Mouse (Mus musculus) kidney, adult 2 months (tissue): ENCODE data around the gene Spred3.

ENCODE experiments used
- CTCF ChIP-seq: fragments of 200-500 bp; conservative IDR thresholded peaks from 2 replicates; pipeline ENCODE4 v1.5.1; 2011; ENCODE audit warnings: low read depth, mild to moderate bottlenecking, control low read depth, low read length, moderate library complexity, mixed read lengths; ENCODE audit not compliant: insufficient read depth, insufficient read length
- POLR2A ChIP-seq: fragments of 200-500 bp; IDR thresholded peaks from one replicate; pipeline ENCODE4 v1.6.1; 2011; ENCODE audit warnings: low read depth, low read length, control low read depth

DNA sequence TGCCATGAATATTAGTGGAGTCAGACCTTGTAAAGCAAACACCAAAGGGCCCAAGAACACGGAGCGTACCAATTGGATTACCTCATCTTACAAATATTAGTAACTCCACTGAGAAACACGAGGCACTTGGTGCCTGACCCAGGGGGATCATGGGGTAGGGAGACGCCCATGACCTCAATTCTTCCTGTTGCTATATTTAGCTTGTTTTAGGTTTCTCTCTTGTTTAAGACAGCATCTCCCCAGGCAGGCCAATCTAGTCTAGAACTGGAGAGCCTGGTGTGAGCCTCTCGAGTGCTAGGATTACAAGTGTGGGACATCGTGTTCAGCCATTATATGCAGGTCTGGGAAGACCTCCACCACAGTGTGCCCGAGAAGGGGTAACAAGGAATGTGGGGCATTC, 9.1 kb upstream of the Spred3 start:
- TF ChIP-seq POLR2A (no peak), CTCF (no peak)
